Mouse (Mus musculus): ENCODE results near the gene Slc16a14.

DNA sequence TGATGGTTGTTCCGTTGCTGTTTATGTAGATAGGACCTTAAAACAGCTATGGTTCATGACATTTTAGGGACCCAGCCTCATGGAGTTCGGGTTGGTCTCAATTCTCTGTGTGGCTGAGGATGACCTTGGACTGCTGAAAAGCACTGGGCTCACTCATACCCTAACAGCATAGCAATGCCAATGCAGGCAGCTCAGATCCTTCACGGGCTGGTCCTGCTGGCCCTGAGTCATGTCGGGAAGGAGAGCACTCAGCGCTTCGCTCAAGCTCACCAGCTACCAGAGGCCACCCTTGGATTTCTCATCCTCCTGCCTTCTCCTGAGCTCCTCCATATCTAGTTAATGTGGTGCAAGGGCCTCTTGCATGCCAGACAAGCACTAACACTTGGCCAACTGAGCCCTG, 35.8 kb downstream of the Slc16a14 start:
- TF ChIP-seq POLR2A (IDR thresholded peaks at IDR 0.05; ENCODE audit: control insufficient read depth, extremely low read depth, insufficient read depth, low read length, poor library complexity) (no peak), CTCF (IDR thresholded peaks at IDR 0.05; ENCODE audit: borderline replicate concordance, control insufficient read depth, extremely low read depth, insufficient read depth, low read length, poor library complexity) (no peak)
